ENCODE assay signal across 8 mouse cellular contexts in the genomic region with DNA sequence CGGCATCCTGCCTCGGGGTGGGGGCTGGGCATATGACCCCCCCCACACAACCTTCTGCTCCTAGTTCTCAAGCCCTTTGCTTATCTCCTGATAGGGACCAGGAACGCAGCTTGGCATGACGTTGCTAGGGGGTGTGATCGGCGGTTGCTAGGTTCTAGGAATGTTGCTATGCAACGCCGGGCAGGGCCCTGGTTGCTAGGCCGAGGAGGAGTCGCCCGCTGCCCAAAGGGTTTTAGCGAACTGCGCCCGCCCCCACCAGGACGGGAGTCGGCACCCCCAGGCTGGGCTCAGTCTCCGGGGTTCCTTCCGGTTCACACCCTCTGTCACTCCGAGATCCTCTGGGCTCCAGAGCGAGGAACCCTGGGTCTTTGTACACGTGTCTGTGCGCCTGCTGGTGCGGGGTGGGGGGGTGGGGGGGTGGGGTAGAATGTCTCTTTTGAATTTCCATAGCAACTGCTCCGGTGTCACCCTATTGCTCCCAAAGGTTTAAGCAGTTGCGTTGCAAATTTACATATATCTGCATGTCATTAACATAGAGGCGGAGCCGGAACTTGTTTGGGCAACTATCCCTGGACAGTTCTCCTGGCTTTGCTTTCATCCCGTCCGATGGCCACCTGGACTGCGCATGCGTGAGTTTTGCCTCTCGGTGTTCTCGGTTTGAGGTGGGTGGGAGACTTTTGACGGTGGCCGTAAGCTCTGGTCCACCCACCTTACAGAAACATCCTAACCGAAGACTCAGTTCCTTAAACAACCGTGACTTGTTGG. TPM values are rescaled to one million over a fixed set of nuclear protein-coding genes. Genes with fewer than 3 reads are reported as not detected.
DNase-seq lines count a peak whose midpoint lies in the region; ATAC-seq and TF ChIP-seq lines count a peak whose summit lies in the region.

No protein-coding gene starts in this region.

- peak overlapping the region in 2 of 3 experiments; percentile 52 to 53 for H3K4me3 ChIP-seq in CH12.LX (replicated peaks in 1 of 3; ENCODE audit: low read depth in 2 of 3, low read length in 2 of 3, poor library complexity in 1 of 3)
- H3K4me3 ChIP-seq in heart, embryonic 16.5 days (ENCODE audit: low read length), result peak overlapping the region; percentile 51
- H3K4me3 ChIP-seq in liver, embryonic 11.5 days (ENCODE audit: low read depth, low read length), result peak overlapping the region; percentile 37
- peak overlapping the region; percentile 90 for H3K4me3 ChIP-seq in testis, adult 2 months (ENCODE audit: control insufficient read depth, low read depth, low read length)

- peaks cover 11 to 34% of the 10 kb centered on the region in 2 experiments for H3K4me1 ChIP-seq in CH12.LX (ENCODE audit: control insufficient read depth in 1 of 2, insufficient read depth in 2 of 2)
- H3K4me1 ChIP-seq in heart, embryonic 16.5 days (ENCODE audit: control insufficient read depth, insufficient read depth, low read length), result peaks cover 11% of the 10 kb centered on the region
- peaks cover 4% of the 10 kb centered on the region; the same call in 1 of the 2 replicates for H3K4me1 ChIP-seq in liver, embryonic 11.5 days (replicated peaks; ENCODE audit: control insufficient read depth, insufficient read depth, low read length)
- peaks cover 20% of the 10 kb centered on the region for H3K4me1 ChIP-seq in testis, adult 2 months (ENCODE audit: control insufficient read depth, insufficient read depth, low read length)

- TF ChIP-seq EP300 in CH12.LX (IDR thresholded peaks at IDR 0.05; ENCODE audit: low read length), result no peak

- in situ Hi-C loops in CH12.LX (cut with MboI; ENCODE audit: low pct_ligation_motif_present, low pct_unique_long_range_greater_than_20kb, low sequenced_read_pairs), result loop anchor here (5.0 kb wide), 1 partner anchor 132 kb away; no protein-coding TSS in a partner anchor

- no peak overlapping the region for H3K9ac ChIP-seq in CH12.LX (ENCODE audit: insufficient read depth, low read depth)
- peak overlapping the region; percentile 63 for H3K9ac ChIP-seq in heart, embryonic 16.5 days (ENCODE audit: low read length)
- H3K9ac ChIP-seq in liver, embryonic 11.5 days (ENCODE audit: low read depth, low read length), result no peak overlapping the region

- no peaks in the 10 kb centered on the region for H3K36me3 ChIP-seq in CH12.LX (replicated peaks in 1 of 2; ENCODE audit: control insufficient read depth in 1 of 2, insufficient read depth in 1 of 2, low read length in 1 of 2)
- H3K36me3 ChIP-seq in heart, embryonic 16.5 days (ENCODE audit: control insufficient read depth, insufficient read depth), result no peaks in the 10 kb centered on the region
- H3K36me3 ChIP-seq in liver, embryonic 11.5 days (ENCODE audit: control insufficient read depth, insufficient read depth, low read length), result no peaks in the 10 kb centered on the region
- H3K36me3 ChIP-seq in testis, adult 2 months (ENCODE audit: control insufficient read depth, insufficient read depth, low read length), result no peaks in the 10 kb centered on the region

- dilution Hi-C loops in CH12.LX (cut with MboI; ENCODE audit: extremely low pct_ligation_motif_present, extremely low pct_unique_long_range_greater_than_20kb, low sequenced_read_pairs), result no loop called here

- WGBS in heart, embryonic 16.5 days, result 2% methylated on average over 37 of the region's 37 CpGs
- 1% methylated on average over 37 of the region's 37 CpGs for WGBS in liver, embryonic 11.5 days

- no peak overlapping the region for H3K27ac ChIP-seq in CH12.LX (ENCODE audit: insufficient read depth, low read depth)
- H3K27ac ChIP-seq in heart, embryonic 16.5 days (ENCODE audit: low read length), result no peak overlapping the region
- no peak overlapping the region for H3K27ac ChIP-seq in liver, embryonic 11.5 days (ENCODE audit: low read depth, low read length)
- no peak overlapping the region for H3K27ac ChIP-seq in testis, adult 2 months (ENCODE audit: control insufficient read depth, insufficient read depth, low read depth, low read length)

- no peak for TF ChIP-seq RAD21 in CH12.LX (IDR thresholded peaks at IDR 0.05; ENCODE audit: low read depth, low read length)

- H3K9me3 ChIP-seq in CH12.LX (replicated peaks; ENCODE audit: low read length), result no peaks in the 10 kb centered on the region
- H3K9me3 ChIP-seq in heart, embryonic 16.5 days (replicated peaks; ENCODE audit: control insufficient read depth, low read length), result no peaks in the 10 kb centered on the region
- H3K9me3 ChIP-seq in liver, embryonic 11.5 days (ENCODE audit: control insufficient read depth, low read length), result no peaks in the 10 kb centered on the region

- H3K27me3 ChIP-seq in CH12.LX (replicated peaks), result peaks cover 68% of the 10 kb centered on the region
- peaks cover 4% of the 10 kb centered on the region; the same call in 1 of the 2 replicates for H3K27me3 ChIP-seq in heart, embryonic 16.5 days (ENCODE audit: control insufficient read depth, insufficient read depth, low read length)
- peaks cover 13% of the 10 kb centered on the region for H3K27me3 ChIP-seq in liver, embryonic 11.5 days (replicated peaks; ENCODE audit: control insufficient read depth, insufficient read depth, low read length)
- H3K27me3 ChIP-seq in testis, adult 2 months (ENCODE audit: control insufficient read depth, insufficient read depth, low read length), result no peaks in the 10 kb centered on the region

- TF ChIP-seq CTCF in CH12.LX (conservative IDR thresholded peaks at IDR 0.05 in 1 of 2, IDR thresholded peaks at IDR 0.05 in 1 of 2; ENCODE audit: low read depth in 2 of 2, low read length in 2 of 2), result no peak
- no peak for TF ChIP-seq CTCF in testis, adult 2 months (IDR thresholded peaks at IDR 0.05; ENCODE audit: control insufficient read depth, insufficient read depth, insufficient replicate concordance, low read depth, low read length)

- DNase-seq in CH12.LX (ENCODE audit: extremely low read depth), result peak; percentile 52
- DNase-seq in brain, adult 2 months (ENCODE audit: low read depth, low spot score), result peak; percentile 92
- DNase-seq in fibroblast of lung, adult 2 months (ENCODE audit: low read depth), result peak; percentile 44
- DNase-seq in kidney, postnatal 14 days, result peak; percentile 69
- peak; percentile 71 for DNase-seq in liver, embryonic 11.5 days (ENCODE audit: low spot score)

- ATAC-seq in heart, embryonic 16.5 days (replicated peaks; ENCODE audit: extremely low read depth, insufficient read depth, low FRiP score), result peak; percentile 69
- peak; percentile 58; the same call in 1 of the 2 replicates for ATAC-seq in liver, embryonic 11.5 days (replicated peaks; ENCODE audit: low FRiP score)
- ATAC-seq in monocyte, adult 5-6 weeks (replicated peaks; ENCODE audit: insufficient number of reproducible peaks, low FRiP score, low TSS enrichment, poor library complexity, severe bottlenecking), result peak; percentile 59

- no peaks in the 10 kb centered on the region for H3K79me2 ChIP-seq in CH12.LX (replicated peaks; ENCODE audit: control insufficient read depth, extremely low read depth, insufficient read depth, poor library complexity, severe bottlenecking)

- TF ChIP-seq POLR2A in CH12.LX (IDR thresholded peaks at IDR 0.05; ENCODE audit: low read depth, low read length), result no peak
- TF ChIP-seq POLR2A in testis, adult 2 months (IDR thresholded peaks at IDR 0.05; ENCODE audit: control insufficient read depth, low read depth, low read length), result no peak

- peak overlapping the region; percentile 85 for H3K4me2 ChIP-seq in CH12.LX (ENCODE audit: insufficient read depth, low read depth, poor library complexity, severe bottlenecking)
- H3K4me2 ChIP-seq in heart, embryonic 16.5 days (ENCODE audit: low read depth, low read length), result peak overlapping the region; percentile 94
- peak overlapping the region; percentile 84 for H3K4me2 ChIP-seq in liver, embryonic 11.5 days

TF ChIP-seq in CH12.LX, 34 proteins besides CTCF, POLR2A, EP300 and RAD21:
- no peak for TF ChIP-seq MAFK (IDR thresholded peaks at IDR 0.05; ENCODE audit: insufficient replicate concordance, low read length)
- TF ChIP-seq GABPA (IDR thresholded peaks at IDR 0.05; ENCODE audit: insufficient replicate concordance, low read depth, low read length), result no peak
- no peak for TF ChIP-seq ETS1 (conservative IDR thresholded peaks at IDR 0.05; ENCODE audit: low read depth, low read length)
- peak; percentile 85 for TF ChIP-seq NRF1 (IDR thresholded peaks at IDR 0.05; ENCODE audit: low read depth, low read length)
- no peak for TF ChIP-seq IRF4 (IDR thresholded peaks at IDR 0.05; ENCODE audit: low read depth, low read length)
- TF ChIP-seq ZMIZ1 (IDR thresholded peaks at IDR 0.05; ENCODE audit: low read depth, low read length), result no peak

RNA-seq across cellular contexts. Expression of gene Adgrb2, which starts 24.3 kb away (rescaled TPM):
- total RNA-seq in CH12.LX (2012; rRNA removed), result 0.04 and 0.08 TPM in 2 replicates
- total RNA-seq in CH12.LX (2014; rRNA removed), result not detected in 2 replicates
- not detected in 2 replicates for polyA plus RNA-seq in CH12.LX (2012; ENCODE audit: insufficient read length, low read depth)
- 1.0 and 1.2 TPM in 2 replicates for polyA plus RNA-seq in heart, embryonic 16.5 days (2015; fragmentation: Nextera tagmentation; extraction: Ambion mirVana)
- 1.1 and 1.3 TPM in 2 replicates for polyA plus RNA-seq in liver, embryonic 11.5 days (2014; fragmentation: Nextera tagmentation; extraction: Ambion mirVana)
- total RNA-seq in monocyte, adult 5-6 weeks (2017), result 2.0 to 2.3 TPM in 2 of 3 replicates, not detected in the other
- 1.2 and 1.6 TPM in 2 replicates for polyA plus RNA-seq in testis, adult 2 months (2012; rRNA removed)

RNA-seq across cellular contexts. Expression of gene Spocd1, which starts 31.3 kb away (rescaled TPM):
- 0.04 TPM in 2 replicates for total RNA-seq in CH12.LX (2012; rRNA removed)
- 0.07 TPM in 1 of 2 replicates, not detected in the other for total RNA-seq in CH12.LX (2014; rRNA removed)
- 0.08 TPM in 1 of 2 replicates, not detected in the other for polyA plus RNA-seq in CH12.LX (2012; ENCODE audit: insufficient read length, low read depth)
- polyA plus RNA-seq in heart, embryonic 16.5 days (2015; fragmentation: Nextera tagmentation; extraction: Ambion mirVana), result 0.22 and 0.35 TPM in 2 replicates
- polyA plus RNA-seq in liver, embryonic 11.5 days (2014; fragmentation: Nextera tagmentation; extraction: Ambion mirVana), result 0.07 and 0.17 TPM in 2 replicates
- total RNA-seq in monocyte, adult 5-6 weeks (2017), result not detected in 3 replicates
- polyA plus RNA-seq in testis, adult 2 months (2012; rRNA removed), result 5.1 and 5.4 TPM in 2 replicates

Comparison
In these comparisons a context has a peak if more than half of its experiments do, and no peak if none do; other contexts are left out.
1. H3K4me3 ChIP-seq: peak in every context shown above with its lines; median percentile 90 in testis, adult 2 months; 52 in CH12.LX; 51 in heart, embryonic 16.5 days; 37 in liver, embryonic 11.5 days.